Mouse (Mus musculus): ENCODE data around the gene Ror2. TPM values are rescaled to one million over a fixed set of nuclear protein-coding genes. Genes with fewer than 3 reads are reported as not detected.

Ror2 gene
- polyA plus RNA-seq, 1 experiment: 0.65 TPM

- Histone ChIP-seq H3K36me3 (ENCODE audit: control insufficient read depth, insufficient read depth, low read length) (no peaks in the 10 kb centered on the region), H3K27ac (ENCODE audit: control insufficient read depth, insufficient read depth, low read length) (no peak overlapping the region), H3K4me1 (replicated peaks; ENCODE audit: control insufficient read depth, insufficient read depth, low read length) (no peaks in the 10 kb centered on the region), H3K4me3 (ENCODE audit: control insufficient read depth, insufficient read depth, low read length) (no peak overlapping the region), H3K27me3 (ENCODE audit: control insufficient read depth, insufficient read depth, low read length) (no peaks in the 10 kb centered on the region)
- DNase-seq: no peak
- TF ChIP-seq CTCF (IDR thresholded peaks at IDR 0.05; ENCODE audit: borderline replicate concordance, control insufficient read depth, extremely low read depth, insufficient read depth, low read length, poor library complexity): no peak
- no peak for TF ChIP-seq POLR2A (IDR thresholded peaks at IDR 0.05; ENCODE audit: control insufficient read depth, extremely low read depth, insufficient read depth, low read length, poor library complexity)
- WGBS: 80% methylated on average over 10 of the region's 10 CpGs
Observed at GRCm38 (mm10) chr13:53278908-53279307, 7.0 kb downstream of the Ror2 start.

GRCm38 (mm10) chr13:53276381-53276780, 9.5 kb downstream of the Ror2 start:
- H3K36me3 ChIP-seq (ENCODE audit: control insufficient read depth, insufficient read depth, low read length): no peaks in the 10 kb centered on the region
- TF ChIP-seq CTCF (IDR thresholded peaks at IDR 0.05; ENCODE audit: borderline replicate concordance, control insufficient read depth, extremely low read depth, insufficient read depth, low read length, poor library complexity) (no peak), POLR2A (IDR thresholded peaks at IDR 0.05; ENCODE audit: control insufficient read depth, extremely low read depth, insufficient read depth, low read length, poor library complexity) (no peak)
- no peaks in the 10 kb centered on the region for H3K27me3 ChIP-seq (ENCODE audit: control insufficient read depth, insufficient read depth, low read length)
- H3K4me1 ChIP-seq (replicated peaks; ENCODE audit: control insufficient read depth, insufficient read depth, low read length): no peaks in the 10 kb centered on the region
- H3K27ac ChIP-seq (ENCODE audit: control insufficient read depth, insufficient read depth, low read length): no peak overlapping the region
- 72% methylated on average over 7 of the region's 7 CpGs for WGBS
- no peak for DNase-seq
- H3K4me3 ChIP-seq (ENCODE audit: control insufficient read depth, insufficient read depth, low read length): no peak overlapping the region

- no peak overlapping the region for H3K4me3 ChIP-seq (ENCODE audit: control insufficient read depth, insufficient read depth, low read length)
- H3K36me3 ChIP-seq (ENCODE audit: control insufficient read depth, insufficient read depth, low read length): no peaks in the 10 kb centered on the region
- DNase-seq: no peak
- H3K27ac ChIP-seq (ENCODE audit: control insufficient read depth, insufficient read depth, low read length): no peak overlapping the region
- 78% methylated on average over 8 of the region's 8 CpGs for WGBS
- H3K27me3 ChIP-seq (ENCODE audit: control insufficient read depth, insufficient read depth, low read length): no peaks in the 10 kb centered on the region
- TF ChIP-seq CTCF (IDR thresholded peaks at IDR 0.05; ENCODE audit: borderline replicate concordance, control insufficient read depth, extremely low read depth, insufficient read depth, low read length, poor library complexity) (no peak), POLR2A (IDR thresholded peaks at IDR 0.05; ENCODE audit: control insufficient read depth, extremely low read depth, insufficient read depth, low read length, poor library complexity) (no peak)
- no peaks in the 10 kb centered on the region for H3K4me1 ChIP-seq (replicated peaks; ENCODE audit: control insufficient read depth, insufficient read depth, low read length)
Observed at GRCm38 (mm10) chr13:53275778-53276177, 10.1 kb downstream of the Ror2 start.

GRCm38 (mm10) chr13:53274771-53275170, 11.2 kb downstream of the Ror2 start:
- TF ChIP-seq POLR2A (IDR thresholded peaks at IDR 0.05; ENCODE audit: control insufficient read depth, extremely low read depth, insufficient read depth, low read length, poor library complexity) (no peak), CTCF (IDR thresholded peaks at IDR 0.05; ENCODE audit: borderline replicate concordance, control insufficient read depth, extremely low read depth, insufficient read depth, low read length, poor library complexity) (no peak)
- no peaks in the 10 kb centered on the region for H3K36me3 ChIP-seq (ENCODE audit: control insufficient read depth, insufficient read depth, low read length)

GRCm38 (mm10) chr13:53271595-53271994, 14.3 kb downstream of the Ror2 start:
- no peak for TF ChIP-seq POLR2A (IDR thresholded peaks at IDR 0.05; ENCODE audit: control insufficient read depth, extremely low read depth, insufficient read depth, low read length, poor library complexity)
- no peak for TF ChIP-seq CTCF (IDR thresholded peaks at IDR 0.05; ENCODE audit: borderline replicate concordance, control insufficient read depth, extremely low read depth, insufficient read depth, low read length, poor library complexity)
- no peak for DNase-seq
- WGBS: 83% methylated on average over 3 of the region's 3 CpGs
- Histone ChIP-seq H3K4me1 (replicated peaks; ENCODE audit: control insufficient read depth, insufficient read depth, low read length) (no peaks in the 10 kb centered on the region), H3K36me3 (ENCODE audit: control insufficient read depth, insufficient read depth, low read length) (no peaks in the 10 kb centered on the region), H3K4me3 (ENCODE audit: control insufficient read depth, insufficient read depth, low read length) (no peak overlapping the region), H3K27me3 (ENCODE audit: control insufficient read depth, insufficient read depth, low read length) (no peaks in the 10 kb centered on the region), H3K27ac (ENCODE audit: control insufficient read depth, insufficient read depth, low read length) (no peak overlapping the region)

More at GRCm38 (mm10) chr13:53274771-53275170, 11.2 kb downstream of the Ror2 start:
- H3K27me3 ChIP-seq (ENCODE audit: control insufficient read depth, insufficient read depth, low read length): no peaks in the 10 kb centered on the region
- no peaks in the 10 kb centered on the region for H3K4me1 ChIP-seq (replicated peaks; ENCODE audit: control insufficient read depth, insufficient read depth, low read length)
- WGBS: 95% methylated on average over 1 of the region's 1 CpGs
- no peak overlapping the region for H3K27ac ChIP-seq (ENCODE audit: control insufficient read depth, insufficient read depth, low read length)
- DNase-seq: no peak
- H3K4me3 ChIP-seq (ENCODE audit: control insufficient read depth, insufficient read depth, low read length): no peak overlapping the region

GRCm38 (mm10) chr13:53270549-53270948, 15.4 kb downstream of the Ror2 start:
- no peak for DNase-seq
- H3K27ac ChIP-seq (ENCODE audit: control insufficient read depth, insufficient read depth, low read length): no peak overlapping the region
- no peak overlapping the region for H3K4me3 ChIP-seq (ENCODE audit: control insufficient read depth, insufficient read depth, low read length)
- H3K36me3 ChIP-seq (ENCODE audit: control insufficient read depth, insufficient read depth, low read length): no peaks in the 10 kb centered on the region
- no peaks in the 10 kb centered on the region for H3K27me3 ChIP-seq (ENCODE audit: control insufficient read depth, insufficient read depth, low read length)
- 93% methylated on average over 4 of the region's 4 CpGs for whole genome bisulfite sequencing
- TF ChIP-seq POLR2A (IDR thresholded peaks at IDR 0.05; ENCODE audit: control insufficient read depth, extremely low read depth, insufficient read depth, low read length, poor library complexity) (no peak), CTCF (IDR thresholded peaks at IDR 0.05; ENCODE audit: borderline replicate concordance, control insufficient read depth, extremely low read depth, insufficient read depth, low read length, poor library complexity) (no peak)
- no peaks in the 10 kb centered on the region for H3K4me1 ChIP-seq (replicated peaks; ENCODE audit: control insufficient read depth, insufficient read depth, low read length)

- no peak for TF ChIP-seq CTCF (IDR thresholded peaks at IDR 0.05; ENCODE audit: borderline replicate concordance, control insufficient read depth, extremely low read depth, insufficient read depth, low read length, poor library complexity)
- TF ChIP-seq POLR2A (IDR thresholded peaks at IDR 0.05; ENCODE audit: control insufficient read depth, extremely low read depth, insufficient read depth, low read length, poor library complexity): no peak
- H3K36me3 ChIP-seq (ENCODE audit: control insufficient read depth, insufficient read depth, low read length): no peaks in the 10 kb centered on the region
- H3K27ac ChIP-seq (ENCODE audit: control insufficient read depth, insufficient read depth, low read length): no peak overlapping the region
- no peak for DNase-seq
- no peaks in the 10 kb centered on the region for H3K4me1 ChIP-seq (replicated peaks; ENCODE audit: control insufficient read depth, insufficient read depth, low read length)
- H3K27me3 ChIP-seq (ENCODE audit: control insufficient read depth, insufficient read depth, low read length): no peaks in the 10 kb centered on the region
- no peak overlapping the region for H3K4me3 ChIP-seq (ENCODE audit: control insufficient read depth, insufficient read depth, low read length)
- WGBS: 83% methylated on average over 6 of the region's 6 CpGs
Observed at GRCm38 (mm10) chr13:53268541-53268940, 17.4 kb downstream of the Ror2 start.

Measured in thymus, adult 2 months (tissue).